Mouse (Mus musculus) intestine, embryonic 16.5 days (tissue): ENCODE measurements around the gene Ifna11. TPM values are rescaled to one million over a fixed set of nuclear protein-coding genes. Genes with fewer than 3 reads are reported as not detected.
"Not testable (repeated sequence)": the region's sequence is repeated elsewhere in the genome, so short reads cannot be mapped to it uniquely, and the experiment has no call there.

Experiments
- ATAC-seq: fragments of 200-750 bp; cut with Nextera tagmentation; 2 replicates; pipeline ENCODE4 v1.8.0; 2017; ENCODE audit warnings: moderate TSS enrichment, moderate library complexity
- H3K27ac ChIP-seq: fragments of 300-500 bp; sonication (generic); 2 replicates; pipeline ENCODE4 v1.5.1; 2014; ENCODE audit warnings: mild to moderate bottlenecking, low read length
- H3K27me3 ChIP-seq: fragments of 300-500 bp; sonication (generic); replicated peaks from 2 replicates; pipeline ENCODE4 v1.6.1; 2014; ENCODE audit warnings: low read length, control low read depth, mixed read lengths; ENCODE audit not compliant: control insufficient read depth, insufficient read depth
- H3K36me3 ChIP-seq: fragments of 300-500 bp; sonication (generic); 2 replicates; pipeline ENCODE4 v1.6.1; 2014; ENCODE audit warnings: low read length, control low read depth; ENCODE audit not compliant: control insufficient read depth, insufficient read depth
- H3K4me1 ChIP-seq: fragments of 300-500 bp; sonication (generic); 2 replicates; pipeline ENCODE4 v1.6.1; 2014; ENCODE audit warnings: low read length, control low read depth, mixed read lengths; ENCODE audit not compliant: control insufficient read depth, insufficient read depth
- H3K4me2 ChIP-seq: fragments of 300-500 bp; sonication (generic); 2 replicates; pipeline ENCODE4 v1.6.1; 2014; ENCODE audit warnings: low read depth, low read length, control low read depth
- H3K4me3 ChIP-seq: fragments of 300-500 bp; sonication (generic); 2 replicates; pipeline ENCODE4 v1.5.1; 2014; ENCODE audit warnings: mild to moderate bottlenecking, low read length
- H3K9ac ChIP-seq: fragments of 300-500 bp; sonication (generic); 2 replicates; pipeline ENCODE4 v1.6.1; 2014; ENCODE audit warnings: low read depth, low read length
- H3K9me3 ChIP-seq: fragments of 300-500 bp; sonication (generic); 2 replicates; pipeline ENCODE4 v1.6.1; 2016; ENCODE audit warnings: low read length, control low read depth; ENCODE audit not compliant: control insufficient read depth
- WGBS: fragments of 180-500 bp; shearing (Covaris S2); extraction: QIAGEN DNeasy Blood & Tissue Kit; methylation state at CpG from one replicate; pipeline ENCODE4 v1.1.7; 2014; 5-methylcytosine and 5-hydroxymethylcytosine counted together
- polyA plus RNA-seq: library from polyadenylated mRNA; unstranded; fragments of >200 nt; fragmentation: Nextera tagmentation; extraction: Ambion mirVana; gene quantifications from 2 replicates; pipeline ENCODE4 v1.2.1, GENCODE M21; 2015

Ifna11 gene
- polyA plus RNA-seq, 1 experiment from 2014 or later, result not detected

GRCm38 (mm10) chr4:88830523-88830922 lies 10.8 kb downstream of the Ifna11 start:
- Histone ChIP-seq H3K4me1 (no peaks in the 10 kb centered on the region), H3K9me3 (no peaks in the 10 kb centered on the region), H3K27me3 (no peaks in the 10 kb centered on the region), H3K36me3 (no peaks in the 10 kb centered on the region), H3K4me3 (no peak overlapping the region), H3K4me2 (no peak overlapping the region), H3K27ac (no peak overlapping the region), H3K9ac (no peak overlapping the region)
- 29% methylated on average over 4 of the region's 4 CpGs for WGBS
- ATAC-seq, result no peak

- WGBS, result 53% methylated on average over 1 of the region's 1 CpGs
These were observed 15.5 kb downstream of the Ifna11 start, which contains the start of gene Ifna5 for GRCm38 (mm10) chr4:88835225-88835624. Ifna5 (plus strand) TSS chr4:88835525.

GRCm38 (mm10) chr4:88838828-88839227 lies 19.1 kb downstream of the Ifna11 start:
- Histone ChIP-seq H3K27me3 (no peaks in the 10 kb centered on the region), H3K36me3 (no peaks in the 10 kb centered on the region), H3K4me3 (no peak overlapping the region), H3K9me3 (no peaks in the 10 kb centered on the region), H3K27ac (no peak overlapping the region), H3K4me2 (no peak overlapping the region), H3K4me1 (no peaks in the 10 kb centered on the region), H3K9ac (no peak overlapping the region)
- ATAC-seq, result no peak
- 47% methylated on average over 3 of the region's 3 CpGs for WGBS

More at GRCm38 (mm10) chr4:88835225-88835624, 15.5 kb downstream of the Ifna11 start, which contains the start of gene Ifna5:
- H3K4me2 ChIP-seq, H3K27me3 ChIP-seq, H3K9ac ChIP-seq, H3K4me3 ChIP-seq, H3K9me3 ChIP-seq, H3K27ac ChIP-seq, H3K36me3 ChIP-seq, H3K4me1 ChIP-seq, ATAC-seq: not testable (repeated sequence)

- Histone ChIP-seq H3K4me1 (no peaks in the 10 kb centered on the region), H3K9ac (no peak overlapping the region), H3K27me3 (no peaks in the 10 kb centered on the region), H3K9me3 (no peaks in the 10 kb centered on the region), H3K36me3 (no peaks in the 10 kb centered on the region), H3K27ac (no peak overlapping the region), H3K4me2 (no peak overlapping the region), H3K4me3 (no peak overlapping the region)
- no peak for ATAC-seq
- WGBS, result 72% methylated on average over 3 of the region's 3 CpGs
These were observed 20.3 kb downstream of the Ifna11 start for GRCm38 (mm10) chr4:88840058-88840457.

GRCm38 (mm10) chr4:88841438-88841911 lies 21.7 kb downstream of the Ifna11 start, which contains the start of gene Ifna4:
Ifna4 (plus strand) TSS chr4:88841861.
- Histone ChIP-seq H3K4me2 (no peak within 1 kb of the TSS), H3K27ac (no peak within 1 kb of the TSS), H3K4me3 (no peak within 1 kb of the TSS), H3K9me3 (no peaks in the 10 kb centered on the region), H3K4me1 (no peaks in the 10 kb centered on the region), H3K36me3 (no peaks in the 10 kb centered on the region), H3K9ac (no peak within 1 kb of the TSS), H3K27me3 (no peaks in the 10 kb centered on the region)
- 62% methylated on average over 2 of the region's 2 CpGs for WGBS
- no peak for ATAC-seq

GRCm38 (mm10) chr4:88845334-88845733 lies 25.6 kb downstream of the Ifna11 start:
- Histone ChIP-seq H3K4me2 (no peak overlapping the region), H3K4me3 (no peak overlapping the region), H3K9me3 (no peaks in the 10 kb centered on the region), H3K9ac (no peak overlapping the region), H3K4me1 (no peaks in the 10 kb centered on the region), H3K27me3 (no peaks in the 10 kb centered on the region), H3K27ac (no peak overlapping the region), H3K36me3 (no peaks in the 10 kb centered on the region)
- WGBS, result 62% methylated on average over 2 of the region's 2 CpGs
- ATAC-seq, result no peak

GRCm38 (mm10) chr4:88849698-88850097 lies 29.9 kb downstream of the Ifna11 start, which contains the start of gene Ifna1:
Ifna1 (plus strand) TSS chr4:88850087.
- H3K4me1 ChIP-seq, result no peaks in the 10 kb centered on the region
- H3K9ac ChIP-seq, result no peak within 1 kb of the TSS
- ATAC-seq, result no peak
- no peak within 1 kb of the TSS for H3K4me3 ChIP-seq
- no peaks in the 10 kb centered on the region for H3K36me3 ChIP-seq
- no peak within 1 kb of the TSS for H3K27ac ChIP-seq
- H3K9me3 ChIP-seq, result no peaks in the 10 kb centered on the region
- H3K27me3 ChIP-seq, result no peaks in the 10 kb centered on the region
- no peak within 1 kb of the TSS for H3K4me2 ChIP-seq
- WGBS, result 79% methylated on average over 1 of the region's 1 CpGs

GRCm38 (mm10) chr4:88851026-88851763 lies 31.4 kb downstream of the Ifna11 start:
- WGBS, result 68% methylated on average over 4 of the region's 4 CpGs
- H3K9me3 ChIP-seq, result no peaks in the 10 kb centered on the region
- no peak for ATAC-seq
- H3K27me3 ChIP-seq, result no peaks in the 10 kb centered on the region
- H3K4me1 ChIP-seq, result no peaks in the 10 kb centered on the region
- H3K27ac ChIP-seq, result no peak overlapping the region
- H3K4me3 ChIP-seq, result no peak overlapping the region
- H3K36me3 ChIP-seq, result no peaks in the 10 kb centered on the region
- H3K9ac ChIP-seq, result no peak overlapping the region
- no peak overlapping the region for H3K4me2 ChIP-seq

GRCm38 (mm10) chr4:88859214-88859613 lies 39.5 kb downstream of the Ifna11 start:
- Histone ChIP-seq H3K9ac (no peak overlapping the region), H3K4me1 (peaks cover 6% of the 10 kb centered on the region; the same call in 1 of the 2 replicates), H3K4me3 (no peak overlapping the region), H3K27ac (no peak overlapping the region), H3K9me3 (no peaks in the 10 kb centered on the region), H3K4me2 (no peak overlapping the region), H3K36me3 (no peaks in the 10 kb centered on the region), H3K27me3 (no peaks in the 10 kb centered on the region; the same call in 1 of the 2 replicates)
- no peak for ATAC-seq
